Comparison of ENCODE assay signal across 28 mouse cellular contexts in the genomic region with DNA sequence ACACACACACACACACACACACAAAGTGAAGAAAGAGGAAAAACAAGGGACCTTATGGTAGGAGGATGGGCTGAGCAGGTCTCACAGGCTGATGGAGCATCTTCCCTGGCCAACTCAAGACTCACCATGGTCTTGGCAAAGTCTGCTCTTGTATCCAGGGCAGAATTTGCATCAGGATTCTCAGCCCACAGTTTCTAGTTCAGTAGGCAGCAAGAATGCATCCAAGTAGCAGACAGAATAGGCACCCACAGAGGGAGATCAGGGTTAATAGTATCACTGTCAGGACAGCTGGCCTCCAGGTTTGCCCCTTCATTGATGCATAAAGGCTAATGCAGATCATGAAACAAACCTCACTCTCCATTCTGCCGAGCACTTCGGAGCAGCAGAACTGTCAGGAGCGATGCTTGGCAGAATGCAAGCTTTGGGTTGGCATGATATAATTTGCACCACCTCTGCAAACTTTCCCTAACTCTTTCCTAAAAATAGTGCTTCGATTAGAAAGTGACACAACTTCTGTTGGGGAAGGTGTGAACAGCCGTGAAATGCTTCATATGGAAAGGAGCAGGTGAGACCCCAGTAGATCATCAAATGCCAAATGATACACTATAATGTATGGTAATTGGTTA.
DNase-seq lines count a peak whose midpoint lies in the region; ATAC-seq lines count a peak whose summit lies in the region.
"Had no signal": no experiment of that assay in that cellular context is flagged by ENCODE, and none has a peak within 500 bp of the region (broad histone marks: within the 10 kb centered on the region; RNA-seq: fewer than 3 reads in every experiment).

No protein-coding gene starts in this region.

- no peak overlapping the region for H3K4me2 ChIP-seq in midbrain, embryonic 11.5 days
- H3K4me2 ChIP-seq: embryonic facial prominence, embryonic 13.5 days; forebrain, embryonic 12.5 days; forebrain, embryonic 15.5 days; heart, embryonic 12.5 days; heart, embryonic 15.5 days; hindbrain, embryonic 14.5 days had no signal

- H3K9me3 ChIP-seq in midbrain, embryonic 11.5 days (ENCODE audit: control insufficient read depth, low read length): no peaks in the 10 kb centered on the region
- no peaks in the 10 kb centered on the region for H3K9me3 ChIP-seq in midbrain, embryonic 10.5 days (replicated peaks)
- H3K9me3 ChIP-seq: embryonic facial prominence, embryonic 10.5 days; embryonic facial prominence, embryonic 13.5 days; forebrain, embryonic 12.5 days; forebrain, embryonic 15.5 days; heart, embryonic 15.5 days had no signal

- H3K27me3 ChIP-seq in midbrain, embryonic 11.5 days (ENCODE audit: control insufficient read depth, insufficient read depth, low read length): no peaks in the 10 kb centered on the region
- no peaks in the 10 kb centered on the region for H3K27me3 ChIP-seq in midbrain, embryonic 10.5 days (ENCODE audit: low read depth, poor library complexity, severe bottlenecking)
- H3K27me3 ChIP-seq: embryonic facial prominence, embryonic 13.5 days; forebrain, embryonic 15.5 days; heart, embryonic 12.5 days; heart, embryonic 15.5 days; Patski had no signal

- H3K36me3 ChIP-seq in midbrain, embryonic 11.5 days (ENCODE audit: control insufficient read depth, insufficient read depth, low read length): no peaks in the 10 kb centered on the region
- no peaks in the 10 kb centered on the region for H3K36me3 ChIP-seq in midbrain, embryonic 10.5 days
- H3K36me3 ChIP-seq: embryonic facial prominence, embryonic 10.5 days; embryonic facial prominence, embryonic 13.5 days; forebrain, embryonic 12.5 days; forebrain, embryonic 15.5 days; heart, embryonic 12.5 days; heart, embryonic 15.5 days had no signal

- intact Hi-C loops in left cerebral cortex, postnatal 10 days (cut with DNase I): no loop called here

- no peaks in the 10 kb centered on the region for H3K4me1 ChIP-seq in midbrain, embryonic 11.5 days (ENCODE audit: control insufficient read depth, insufficient read depth, low read length)
- peaks cover 6% of the 10 kb centered on the region for H3K4me1 ChIP-seq in midbrain, embryonic 10.5 days
- H3K4me1 ChIP-seq: forebrain, embryonic 15.5 days; heart, embryonic 12.5 days; heart, embryonic 15.5 days had no signal

- WGBS in midbrain, embryonic 11.5 days: 67% methylated on average over 5 of the region's 5 CpGs
- 73% methylated on average over 5 of the region's 5 CpGs for WGBS in midbrain, embryonic 10.5 days

- DNase-seq in frontal cortex, postnatal 10 days (ENCODE audit: low spot score in 2 of 2): no peak
- peak; percentile 69 for DNase-seq in midbrain, embryonic 11.5 days (ENCODE audit: low spot score, missing footprints)
- DNase-seq in midbrain, embryonic 10.5 days (ENCODE audit: low spot score): no peak
- DNase-seq in Muller cell, postnatal 12 days (ENCODE audit: inconsistent ontology term): peak; percentile 78
- DNase-seq in retina, postnatal 1 day: peak; percentile 47
- DNase-seq in left cerebral cortex, postnatal 10 days (ENCODE audit: extremely low spot score in 1 of 2, low spot score in 2 of 2): no peak
- DNase-seq: adrenal gland, postnatal 10 days; cerebellum, adult 11-12 months; cerebellum, adult 8-10 months; cerebellum, postnatal 10 days; cerebellum, postnatal 36 days; embryo, embryonic 11 days; gastrocnemius, postnatal 25 days; heart, adult 18-20 months; heart, postnatal 10 days; heart, postnatal 4 days had no signal

- no peak overlapping the region for H3K27ac ChIP-seq in midbrain, embryonic 11.5 days (ENCODE audit: low read depth, low read length)
- no peak overlapping the region for H3K27ac ChIP-seq in midbrain, embryonic 10.5 days (replicated peaks)
- H3K27ac ChIP-seq: embryonic facial prominence, embryonic 10.5 days; embryonic facial prominence, embryonic 13.5 days; forebrain, embryonic 12.5 days; forebrain, embryonic 15.5 days; heart, embryonic 15.5 days; hindbrain, embryonic 14.5 days; hindbrain, postnatal 0 days had no signal

- H3K4me3 ChIP-seq in midbrain, embryonic 11.5 days (ENCODE audit: low read depth, low read length): no peak overlapping the region
- H3K4me3 ChIP-seq in midbrain, embryonic 10.5 days: no peak overlapping the region
- H3K4me3 ChIP-seq: embryonic facial prominence, embryonic 10.5 days; embryonic facial prominence, embryonic 13.5 days; erythroblast, embryonic 14.5 days; forebrain, embryonic 12.5 days; forebrain, embryonic 15.5 days; heart, embryonic 12.5 days; heart, embryonic 15.5 days had no signal

- peak; percentile 97 for ATAC-seq in frontal cortex, adult (ENCODE audit: low TSS enrichment)
- no peak for ATAC-seq in midbrain, embryonic 11.5 days (ENCODE audit: low FRiP score)
- ATAC-seq: forebrain, embryonic 15.5 days; hindbrain, postnatal 0 days; inflammation-experienced regulatory T-cells, adult 6 months; Patski had no signal

- no peak overlapping the region for H3K9ac ChIP-seq in midbrain, embryonic 11.5 days (ENCODE audit: low read length)
- H3K9ac ChIP-seq: embryonic facial prominence, embryonic 13.5 days; forebrain, embryonic 12.5 days; forebrain, embryonic 15.5 days; heart, embryonic 12.5 days; heart, embryonic 15.5 days; hindbrain, embryonic 14.5 days had no signal

Comparison
In these comparisons a context has a peak if more than half of its experiments do, and no peak if none do; other contexts are left out.
1. DNase-seq: peak in midbrain, embryonic 11.5 days (single experiment), Muller cell, postnatal 12 days (single experiment) and retina, postnatal 1 day (single experiment); none in frontal cortex, postnatal 10 days (0 of 2), midbrain, embryonic 10.5 days (single experiment) and left cerebral cortex, postnatal 10 days (0 of 2).